Mouse (Mus musculus) liver, adult 2 months (tissue): ENCODE results near the gene Slc17a9.

ENCODE experiments used
- CTCF ChIP-seq: fragments of 200-500 bp; IDR thresholded peaks from 2 replicates; pipeline ENCODE4 v1.5.1; 2011; ENCODE audit warnings: low read depth, low read length, control low read depth
- POLR2A ChIP-seq: fragments of 200-500 bp; IDR thresholded peaks from 2 replicates; pipeline ENCODE4 v1.6.1; 2011; ENCODE audit warnings: low read length, control low read depth; ENCODE audit not compliant: insufficient read depth; ENCODE audit errors: extremely low read depth

DNA sequence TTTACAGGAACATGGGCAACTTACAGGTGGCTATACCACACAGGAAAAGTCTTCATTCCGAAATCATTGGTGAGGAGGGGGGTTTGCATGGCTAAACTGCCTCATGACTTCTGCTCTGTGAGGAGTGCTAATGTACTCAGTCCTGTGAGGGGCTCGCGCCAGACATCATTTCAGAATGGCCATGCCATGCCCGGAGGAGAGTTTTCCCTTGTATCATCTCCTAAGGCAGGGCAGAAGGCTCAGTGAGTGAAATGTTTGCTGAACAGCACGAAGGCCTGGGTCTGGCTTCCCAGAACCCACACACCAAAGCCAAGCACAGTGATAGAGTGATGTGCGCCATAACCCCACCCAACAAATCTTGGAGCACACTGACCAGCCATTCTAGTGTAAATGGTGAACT, 17.8 kb downstream of the Slc17a9 start:
- TF ChIP-seq CTCF (no peak), POLR2A (no peak)
